Mouse (Mus musculus): ENCODE measurements around the gene Riox1. TPM values are rescaled to one million over a fixed set of nuclear protein-coding genes. Genes with fewer than 3 reads are reported as not detected.
A peak's percentile ranks its signal among the peaks of the same experiment; 100 is the strongest.

Gene Riox1
- polyA plus RNA-seq (2014; fragmentation: Nextera tagmentation; extraction: Ambion mirVana) = 15.0 and 17.4 TPM in 2 replicates

- Histone ChIP-seq H3K9me3 (replicated peaks; ENCODE audit: control insufficient read depth, low read length) (no peaks in the 10 kb centered on the region), H3K4me3 (ENCODE audit: low read depth, low read length) (peak within 1 kb of the TSS; percentile 84), H3K4me2 (ENCODE audit: low read depth, low read length) (peak within 1 kb of the TSS; percentile 95), H3K4me1 (ENCODE audit: control insufficient read depth, insufficient read depth, low read length) (no peaks in the 10 kb centered on the region; the same call in 1 of the 2 replicates), H3K27ac (replicated peaks; ENCODE audit: low read depth, low read length) (peak within 1 kb of the TSS; percentile 56), H3K9ac (replicated peaks; ENCODE audit: low read length) (peak within 1 kb of the TSS; percentile 83), H3K36me3 (replicated peaks; ENCODE audit: control insufficient read depth, insufficient read depth, low read depth, low read length) (no peaks in the 10 kb centered on the region; the same call in 1 of the 2 replicates), H3K27me3 (ENCODE audit: control insufficient read depth, insufficient read depth, low read length) (no peaks in the 10 kb centered on the region)
- WGBS = under 1% methylated on average over 26 of the region's 37 CpGs
- ATAC-seq (replicated peaks; ENCODE audit: insufficient number of reproducible peaks, low FRiP score, low TSS enrichment, low read depth) = peak; percentile 93
- peak; percentile 94 for DNase-seq (ENCODE audit: low spot score)
Observed at GRCm38 (mm10) chr12:83950493-83950839, at the start of gene Riox1. Riox1 (plus strand) TSS chr12:83950608.

GRCm38 (mm10) chr12:83910451-83910850 is 40.0 kb upstream of the Riox1 start:
- DNase-seq (ENCODE audit: low spot score) = no peak
- Histone ChIP-seq H3K9me3 (replicated peaks; ENCODE audit: control insufficient read depth, low read length) (no peaks in the 10 kb centered on the region), H3K9ac (replicated peaks; ENCODE audit: low read length) (no peak overlapping the region), H3K36me3 (replicated peaks; ENCODE audit: control insufficient read depth, insufficient read depth, low read depth, low read length) (no peaks in the 10 kb centered on the region), H3K27ac (replicated peaks; ENCODE audit: low read depth, low read length) (no peak overlapping the region), H3K27me3 (ENCODE audit: control insufficient read depth, insufficient read depth, low read length) (no peaks in the 10 kb centered on the region), H3K4me2 (ENCODE audit: low read depth, low read length) (no peak overlapping the region), H3K4me3 (ENCODE audit: low read depth, low read length) (no peak overlapping the region), H3K4me1 (ENCODE audit: control insufficient read depth, insufficient read depth, low read length) (no peaks in the 10 kb centered on the region)
- ATAC-seq (replicated peaks; ENCODE audit: insufficient number of reproducible peaks, low FRiP score, low TSS enrichment, low read depth) = no peak
- 76% methylated on average over 2 of the region's 2 CpGs for WGBS

GRCm38 (mm10) chr12:83914202-83914740 is 36.1 kb upstream of the Riox1 start:
- no peaks in the 10 kb centered on the region for H3K9me3 ChIP-seq (replicated peaks; ENCODE audit: control insufficient read depth, low read length)
- DNase-seq (ENCODE audit: low spot score) (no peak), ATAC-seq (replicated peaks; ENCODE audit: insufficient number of reproducible peaks, low FRiP score, low TSS enrichment, low read depth) (no peak)
- H3K4me2 ChIP-seq (ENCODE audit: low read depth, low read length) = no peak overlapping the region
- H3K36me3 ChIP-seq (replicated peaks; ENCODE audit: control insufficient read depth, insufficient read depth, low read depth, low read length) = no peaks in the 10 kb centered on the region
- H3K9ac ChIP-seq (replicated peaks; ENCODE audit: low read length) = no peak overlapping the region
- H3K27ac ChIP-seq (replicated peaks; ENCODE audit: low read depth, low read length) = no peak overlapping the region
- H3K27me3 ChIP-seq (ENCODE audit: control insufficient read depth, insufficient read depth, low read length) = no peaks in the 10 kb centered on the region
- H3K4me1 ChIP-seq (ENCODE audit: control insufficient read depth, insufficient read depth, low read length) = no peaks in the 10 kb centered on the region
- WGBS = 95% methylated on average over 4 of the region's 4 CpGs
- no peak overlapping the region for H3K4me3 ChIP-seq (ENCODE audit: low read depth, low read length)

GRCm38 (mm10) chr12:83914797-83915196 is 35.6 kb upstream of the Riox1 start:
- 84% methylated on average over 1 of the region's 1 CpGs for WGBS
- no peak overlapping the region for H3K4me2 ChIP-seq (ENCODE audit: low read depth, low read length)
- H3K27ac ChIP-seq (replicated peaks; ENCODE audit: low read depth, low read length) = no peak overlapping the region
- ATAC-seq (replicated peaks; ENCODE audit: insufficient number of reproducible peaks, low FRiP score, low TSS enrichment, low read depth) = no peak
- H3K9ac ChIP-seq (replicated peaks; ENCODE audit: low read length) = no peak overlapping the region
- no peaks in the 10 kb centered on the region for H3K27me3 ChIP-seq (ENCODE audit: control insufficient read depth, insufficient read depth, low read length)
- H3K4me3 ChIP-seq (ENCODE audit: low read depth, low read length) = no peak overlapping the region
- DNase-seq (ENCODE audit: low spot score) = no peak
- H3K36me3 ChIP-seq (replicated peaks; ENCODE audit: control insufficient read depth, insufficient read depth, low read depth, low read length) = no peaks in the 10 kb centered on the region
- H3K4me1 ChIP-seq (ENCODE audit: control insufficient read depth, insufficient read depth, low read length) = no peaks in the 10 kb centered on the region
- H3K9me3 ChIP-seq (replicated peaks; ENCODE audit: control insufficient read depth, low read length) = no peaks in the 10 kb centered on the region

GRCm38 (mm10) chr12:83916884-83917283 is 33.5 kb upstream of the Riox1 start:
- H3K4me2 ChIP-seq (ENCODE audit: low read depth, low read length) = no peak overlapping the region
- H3K4me3 ChIP-seq (ENCODE audit: low read depth, low read length) = no peak overlapping the region
- no peaks in the 10 kb centered on the region for H3K27me3 ChIP-seq (ENCODE audit: control insufficient read depth, insufficient read depth, low read length)
- no peaks in the 10 kb centered on the region for H3K9me3 ChIP-seq (replicated peaks; ENCODE audit: control insufficient read depth, low read length)
- no peaks in the 10 kb centered on the region for H3K36me3 ChIP-seq (replicated peaks; ENCODE audit: control insufficient read depth, insufficient read depth, low read depth, low read length)
- no peak overlapping the region for H3K9ac ChIP-seq (replicated peaks; ENCODE audit: low read length)
- ATAC-seq (replicated peaks; ENCODE audit: insufficient number of reproducible peaks, low FRiP score, low TSS enrichment, low read depth) (no peak), DNase-seq (ENCODE audit: low spot score) (no peak)
- WGBS = 77% methylated on average over 9 of the region's 9 CpGs
- H3K4me1 ChIP-seq (ENCODE audit: control insufficient read depth, insufficient read depth, low read length) = no peaks in the 10 kb centered on the region
- no peak overlapping the region for H3K27ac ChIP-seq (replicated peaks; ENCODE audit: low read depth, low read length)

GRCm38 (mm10) chr12:83920721-83921441 is 29.5 kb upstream of the Riox1 start:
- H3K9ac ChIP-seq (replicated peaks; ENCODE audit: low read length) = peak overlapping the region; percentile 87
- ATAC-seq (replicated peaks; ENCODE audit: insufficient number of reproducible peaks, low FRiP score, low TSS enrichment, low read depth) = no peak
- peak; percentile 49 for DNase-seq (ENCODE audit: low spot score)
- peak overlapping the region; percentile 82 for H3K27ac ChIP-seq (replicated peaks; ENCODE audit: low read depth, low read length)
- no peaks in the 10 kb centered on the region for H3K9me3 ChIP-seq (replicated peaks; ENCODE audit: control insufficient read depth, low read length)
- H3K27me3 ChIP-seq (ENCODE audit: control insufficient read depth, insufficient read depth, low read length) = no peaks in the 10 kb centered on the region
- no peaks in the 10 kb centered on the region for H3K36me3 ChIP-seq (replicated peaks; ENCODE audit: control insufficient read depth, insufficient read depth, low read depth, low read length)
- H3K4me1 ChIP-seq (ENCODE audit: control insufficient read depth, insufficient read depth, low read length) = no peaks in the 10 kb centered on the region
- under 1% methylated on average over 31 of the region's 31 CpGs for WGBS
- peak overlapping the region; percentile 96 for H3K4me3 ChIP-seq (ENCODE audit: low read depth, low read length)
- H3K4me2 ChIP-seq (ENCODE audit: low read depth, low read length) = peak overlapping the region; percentile 85

- Histone ChIP-seq H3K4me3 (ENCODE audit: low read depth, low read length) (peak within 1 kb of the TSS; percentile 96), H3K27ac (replicated peaks; ENCODE audit: low read depth, low read length) (peak within 1 kb of the TSS; percentile 82), H3K4me1 (ENCODE audit: control insufficient read depth, insufficient read depth, low read length) (no peaks in the 10 kb centered on the region), H3K36me3 (replicated peaks; ENCODE audit: control insufficient read depth, insufficient read depth, low read depth, low read length) (no peaks in the 10 kb centered on the region), H3K4me2 (ENCODE audit: low read depth, low read length) (peak within 1 kb of the TSS; percentile 85), H3K9me3 (replicated peaks; ENCODE audit: control insufficient read depth, low read length) (no peaks in the 10 kb centered on the region), H3K9ac (replicated peaks; ENCODE audit: low read length) (peak within 1 kb of the TSS; percentile 87), H3K27me3 (ENCODE audit: control insufficient read depth, insufficient read depth, low read length) (no peaks in the 10 kb centered on the region)
- DNase-seq (ENCODE audit: low spot score) = peak; percentile 98
- under 1% methylated on average over 56 of the region's 63 CpGs for WGBS
- ATAC-seq (replicated peaks; ENCODE audit: insufficient number of reproducible peaks, low FRiP score, low TSS enrichment, low read depth) = peak; percentile 100
Observed at GRCm38 (mm10) chr12:83921535-83922381, 28.6 kb upstream of the Riox1 start, which contains the start of gene Numb. Numb (minus strand) TSS chr12:83921934.

All from embryonic facial prominence, embryonic 11.5 days (tissue).